In the genomic region with DNA sequence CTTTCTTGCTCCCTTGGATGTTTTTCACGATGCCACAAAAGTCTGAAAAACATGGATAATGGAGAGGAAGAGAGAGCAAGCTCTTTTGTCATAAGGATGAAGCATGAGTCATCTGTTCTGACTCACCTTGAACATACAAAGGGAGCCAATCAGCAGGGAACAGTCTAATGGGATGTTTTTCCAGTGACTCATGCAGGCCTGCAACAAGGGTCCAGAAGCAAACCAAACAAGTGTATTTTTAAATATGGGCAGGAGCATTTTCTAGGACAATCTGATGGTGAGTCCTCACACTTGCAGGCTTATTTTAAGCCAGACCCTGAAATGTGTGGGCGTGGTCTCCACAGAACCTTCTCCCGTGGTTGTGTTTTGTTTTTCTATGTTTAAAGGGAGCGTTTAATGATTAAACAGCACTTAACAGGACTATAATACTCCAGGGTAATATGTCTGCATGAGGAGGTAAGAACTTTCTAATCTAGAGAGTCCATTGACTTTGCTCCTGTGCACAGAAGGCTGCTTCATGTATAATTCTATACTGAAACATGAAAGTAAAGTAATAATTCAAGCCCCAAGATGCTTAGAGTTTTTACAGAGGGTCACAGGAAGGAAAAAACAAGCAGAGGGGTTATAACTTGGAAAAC, we compare ENCODE assay signal across 9 mouse cellular contexts.
DNase-seq lines count a peak whose midpoint lies in the region; ATAC-seq and TF ChIP-seq lines count a peak whose summit lies in the region.
"Had no signal": no experiment of that assay in that cellular context is flagged by ENCODE, and none has a peak within 500 bp of the region (broad histone marks: within the 10 kb centered on the region; RNA-seq: fewer than 3 reads in every experiment).

No protein-coding gene starts in this region.

- no peak overlapping the region for H3K4me3 ChIP-seq in lung, adult 2 months (replicated peaks; ENCODE audit: extremely low read depth, low read depth, low read length)
- no peak overlapping the region for H3K4me3 ChIP-seq in stomach, embryonic 16.5 days (replicated peaks; ENCODE audit: low read length)
- H3K4me3 ChIP-seq in neural tube, embryonic 15.5 days (replicated peaks), result no peak overlapping the region
- H3K4me3 ChIP-seq: erythroblast, embryonic 14.5 days had no signal

- no peaks in the 10 kb centered on the region for H3K9me3 ChIP-seq in stomach, embryonic 16.5 days (replicated peaks; ENCODE audit: control insufficient read depth, low read length)
- H3K9me3 ChIP-seq in neural tube, embryonic 15.5 days (replicated peaks), result no peaks in the 10 kb centered on the region

- H3K9ac ChIP-seq in stomach, embryonic 16.5 days (ENCODE audit: low read length), result no peak overlapping the region
- no peak overlapping the region for H3K9ac ChIP-seq in neural tube, embryonic 15.5 days (replicated peaks)

- ATAC-seq in stomach, embryonic 16.5 days (ENCODE audit: insufficient read depth, low FRiP score), result peak; percentile 77
- no peak for ATAC-seq in neural tube, embryonic 15.5 days (ENCODE audit: low FRiP score)

- no peak for TF ChIP-seq POLR2A in lung, adult 2 months (IDR thresholded peaks at IDR 0.05; ENCODE audit: borderline replicate concordance, extremely low read depth, low read depth, low read length)
- no peak for TF ChIP-seq POLR2A in brain, embryonic 14.5 days (IDR thresholded peaks at IDR 0.05; ENCODE audit: borderline replicate concordance, extremely low read depth, insufficient read depth, insufficient read length, poor library complexity, severe bottlenecking)

- no peak overlapping the region for H3K27ac ChIP-seq in stomach, embryonic 16.5 days (ENCODE audit: low read length)
- no peak overlapping the region for H3K27ac ChIP-seq in neural tube, embryonic 15.5 days (replicated peaks)

- H3K4me2 ChIP-seq in stomach, embryonic 16.5 days (ENCODE audit: low read depth, low read length), result no peak overlapping the region
- H3K4me2 ChIP-seq in neural tube, embryonic 15.5 days, result no peak overlapping the region

- no peak for TF ChIP-seq CTCF in lung, adult 2 months (IDR thresholded peaks at IDR 0.05; ENCODE audit: insufficient read depth, low read length)
- TF ChIP-seq CTCF in brain, embryonic 14.5 days (IDR thresholded peaks at IDR 0.05; ENCODE audit: borderline replicate concordance, extremely low read depth, insufficient read depth, insufficient read length), result no peak

- DNase-seq in lung, adult 2 months, result peak; percentile 8
- DNase-seq in lung, postnatal 14 days, result no peak
- peak; percentile 33 for DNase-seq in brain, embryonic 14.5 days (ENCODE audit: low read depth)
- DNase-seq in kidney, adult 9 months, result peak; percentile 11
- no peak for DNase-seq in ovary, postnatal 36 days (ENCODE audit: low spot score)
- no peak for DNase-seq in cerebellum, postnatal 14 days

- WGBS in lung, adult 2 months, result 34% methylated on average over 4 of the region's 4 CpGs
- WGBS in stomach, embryonic 16.5 days, result 46% methylated on average over 4 of the region's 4 CpGs
- 69% methylated on average over 4 of the region's 4 CpGs for WGBS in neural tube, embryonic 15.5 days

- H3K36me3 ChIP-seq in stomach, embryonic 16.5 days (ENCODE audit: control insufficient read depth, insufficient read depth, low read length), result no peaks in the 10 kb centered on the region
- H3K36me3 ChIP-seq in neural tube, embryonic 15.5 days, result no peaks in the 10 kb centered on the region

- H3K27me3 ChIP-seq in stomach, embryonic 16.5 days (ENCODE audit: control insufficient read depth, insufficient read depth, low read length), result no peaks in the 10 kb centered on the region
- no peaks in the 10 kb centered on the region for H3K27me3 ChIP-seq in neural tube, embryonic 15.5 days (replicated peaks)

- peaks cover 3% of the 10 kb centered on the region for H3K4me1 ChIP-seq in lung, adult 2 months (ENCODE audit: control insufficient read depth, insufficient read depth, low read length)
- no peaks in the 10 kb centered on the region for H3K4me1 ChIP-seq in stomach, embryonic 16.5 days (ENCODE audit: control insufficient read depth, insufficient read depth, low read length)
- no peaks in the 10 kb centered on the region for H3K4me1 ChIP-seq in neural tube, embryonic 15.5 days

Comparison
In these comparisons a context has a peak if more than half of its experiments do, and no peak if none do; other contexts are left out.
1. DNase-seq: peak in lung, adult 2 months (single experiment), brain, embryonic 14.5 days (single experiment) and kidney, adult 9 months (single experiment); none in lung, postnatal 14 days (single experiment), ovary, postnatal 36 days (single experiment) and cerebellum, postnatal 14 days (0 of 2).